Mouse (Mus musculus): Measurements from ENCODE around the gene Pfas. TPM values are rescaled to one million over a fixed set of nuclear protein-coding genes. Genes with fewer than 3 reads are reported as not detected.
A peak's percentile ranks its signal among the peaks of the same experiment; 100 is the strongest.

Gene Pfas
- 34.9 and 37.7 TPM in 2 replicates for polyA plus RNA-seq (2015; fragmentation: Nextera tagmentation; extraction: Ambion mirVana)

DNA sequence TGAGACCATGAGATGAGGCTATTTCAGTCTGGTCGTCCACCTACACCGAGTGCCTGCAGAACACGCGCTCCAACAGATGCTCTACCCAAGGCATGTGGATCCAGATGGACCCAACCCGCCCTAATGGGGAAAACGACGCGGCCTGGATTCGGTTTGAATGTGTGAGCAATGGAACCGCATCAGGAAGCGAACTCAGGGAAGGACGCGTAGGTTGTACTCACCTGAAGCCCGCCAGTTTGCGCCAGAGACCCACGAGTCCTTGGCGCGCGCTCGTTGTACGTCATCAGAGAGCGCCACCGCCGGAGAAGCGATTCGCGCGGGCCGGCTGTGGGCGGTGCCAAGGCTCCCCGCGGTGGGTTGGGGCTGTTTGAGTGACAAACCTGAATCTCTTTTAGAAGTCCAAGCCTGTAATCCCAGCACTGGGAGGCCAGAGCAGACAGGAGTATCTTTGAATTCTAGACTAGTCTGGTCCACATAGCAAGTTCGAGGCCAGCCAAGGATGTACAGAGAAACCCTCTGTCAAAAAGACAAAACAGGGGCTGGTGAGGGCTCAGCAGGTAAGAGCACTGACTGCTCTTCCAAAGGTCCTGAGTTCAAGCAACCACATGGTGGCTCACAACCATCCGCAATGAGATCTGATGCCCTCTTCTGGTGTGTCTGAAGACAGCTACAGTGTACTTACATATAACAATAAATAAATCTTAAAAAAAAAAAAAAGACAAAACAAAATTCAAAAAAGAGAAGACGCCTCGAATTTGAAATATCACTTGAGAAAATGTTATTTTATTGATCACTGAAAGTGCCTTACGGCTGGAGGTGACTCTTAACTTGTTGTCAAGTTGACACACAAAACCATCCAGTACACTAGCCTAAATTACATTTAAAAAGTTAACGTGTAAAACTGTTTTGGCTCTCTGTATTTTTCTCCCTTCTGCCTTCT is at the start of gene Pfas:
Gene Pfas (minus strand): TSS at position 279 of the 940 bp plus-strand sequence.
- 9% methylated on average over 38 of the region's 38 CpGs for WGBS
- Histone ChIP-seq H3K9ac (peak within 1 kb of the TSS; percentile 75), H3K27me3 (no peaks in the 10 kb centered on the region), H3K27ac (peak within 1 kb of the TSS; percentile 73), H3K9me3 (replicated peaks) (no peaks in the 10 kb centered on the region), H3K4me1 (peaks cover 25% of the 10 kb centered on the region), H3K4me2 (peak within 1 kb of the TSS; percentile 68), H3K36me3 (ENCODE audit: poor library complexity, severe bottlenecking) (peaks cover 2% of the 10 kb centered on the region; the same call in 1 of the 2 replicates), H3K4me3 (peak within 1 kb of the TSS; percentile 71)
- ATAC-seq, result peak; percentile 85

DNA sequence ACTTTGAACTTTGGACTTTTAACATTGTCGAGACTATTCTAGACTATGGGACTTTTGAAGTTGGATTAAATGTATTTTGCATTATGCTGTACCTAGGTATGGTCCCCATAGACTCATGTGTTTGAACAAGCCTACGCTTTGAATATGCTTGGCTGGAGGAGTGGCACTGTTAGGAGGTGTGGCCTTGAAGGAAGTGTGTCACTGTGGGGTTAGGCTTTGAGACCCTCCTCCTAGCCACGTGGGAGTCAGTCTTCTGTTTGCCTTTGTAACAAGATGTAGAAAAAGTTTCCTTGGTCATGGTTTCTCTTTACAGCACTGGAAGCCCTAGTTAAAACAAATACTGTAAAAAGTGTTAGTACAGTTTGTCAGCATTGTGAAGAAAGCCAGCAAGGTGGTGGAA is 45.6 kb upstream of the Pfas start:
- no peaks in the 10 kb centered on the region for H3K9me3 ChIP-seq (replicated peaks)
- no peaks in the 10 kb centered on the region for H3K27me3 ChIP-seq
- no peak overlapping the region for H3K4me2 ChIP-seq
- no peak overlapping the region for H3K9ac ChIP-seq
- ATAC-seq, result no peak
- H3K4me1 ChIP-seq, result peaks cover 21% of the 10 kb centered on the region
- no peak overlapping the region for H3K4me3 ChIP-seq
- peaks cover 43% of the 10 kb centered on the region for H3K36me3 ChIP-seq (ENCODE audit: poor library complexity, severe bottlenecking)
- no peak overlapping the region for H3K27ac ChIP-seq
- 86% methylated on average over 3 of the region's 3 CpGs for WGBS

DNA sequence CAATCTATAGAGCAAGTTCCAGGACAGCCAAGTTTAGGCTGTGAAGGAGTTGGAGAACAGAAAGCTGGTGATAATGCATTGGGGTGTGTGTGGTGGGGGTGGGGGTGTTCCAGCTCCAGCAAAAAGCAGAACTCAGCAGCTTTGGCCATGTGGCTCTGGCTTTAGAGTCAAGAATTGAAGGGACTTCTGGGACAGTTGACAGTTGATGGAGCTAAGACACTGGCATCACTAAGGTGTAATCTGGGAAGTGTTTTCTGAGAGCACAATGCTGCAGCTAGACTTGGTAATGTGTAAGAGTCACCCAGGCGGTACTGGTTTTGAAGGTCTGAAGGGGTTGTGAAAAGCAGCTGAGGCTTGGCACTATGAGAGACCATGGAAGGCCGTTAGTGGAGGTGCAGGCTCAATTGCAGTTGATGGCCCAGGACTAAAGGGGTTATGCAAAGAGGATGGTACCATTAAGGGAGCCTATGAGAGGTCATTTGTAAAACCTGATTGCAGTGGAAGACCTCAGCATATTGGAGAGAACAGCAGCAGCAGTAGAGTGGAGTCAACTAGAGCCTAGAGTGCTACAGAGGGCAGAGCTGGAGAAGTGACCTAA is 44.7 kb upstream of the Pfas start:
- Histone ChIP-seq H3K27ac (no peak overlapping the region), H3K4me2 (no peak overlapping the region), H3K4me3 (no peak overlapping the region), H3K9ac (no peak overlapping the region), H3K9me3 (replicated peaks) (no peaks in the 10 kb centered on the region), H3K36me3 (ENCODE audit: poor library complexity, severe bottlenecking) (peaks cover 52% of the 10 kb centered on the region), H3K4me1 (peaks cover 21% of the 10 kb centered on the region), H3K27me3 (no peaks in the 10 kb centered on the region)
- WGBS, result 94% methylated on average over 2 of the region's 2 CpGs
- ATAC-seq, result no peak

DNA sequence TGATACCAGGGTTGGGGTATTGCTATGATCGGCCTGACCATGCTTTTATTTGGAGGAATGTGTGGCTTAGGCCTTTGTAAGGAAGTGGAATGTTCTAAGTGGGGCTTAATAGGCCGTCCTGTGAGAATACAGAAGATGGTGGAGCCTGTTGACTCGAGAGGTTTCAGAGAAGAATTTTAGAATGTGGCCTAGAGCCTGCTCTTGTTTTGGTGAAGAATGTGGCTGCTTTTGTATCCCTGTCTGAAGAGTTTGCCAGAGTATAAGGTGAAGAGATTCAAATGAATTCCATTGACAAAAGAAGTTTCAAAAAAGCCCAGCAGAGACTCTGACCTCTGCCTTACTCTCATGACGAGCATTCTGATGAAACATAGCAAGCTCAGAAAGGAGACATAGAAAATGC is 43.5 kb upstream of the Pfas start:
- H3K4me3 ChIP-seq, result no peak overlapping the region
- WGBS, result 53% methylated on average over 4 of the region's 4 CpGs
- H3K4me2 ChIP-seq, result no peak overlapping the region
- H3K27ac ChIP-seq, result no peak overlapping the region
- no peak for ATAC-seq
- no peaks in the 10 kb centered on the region for H3K9me3 ChIP-seq (replicated peaks)
- H3K36me3 ChIP-seq (ENCODE audit: poor library complexity, severe bottlenecking), result peaks cover 55% of the 10 kb centered on the region
- no peaks in the 10 kb centered on the region for H3K27me3 ChIP-seq
- H3K4me1 ChIP-seq, result peaks cover 32% of the 10 kb centered on the region
- no peak overlapping the region for H3K9ac ChIP-seq

DNA sequence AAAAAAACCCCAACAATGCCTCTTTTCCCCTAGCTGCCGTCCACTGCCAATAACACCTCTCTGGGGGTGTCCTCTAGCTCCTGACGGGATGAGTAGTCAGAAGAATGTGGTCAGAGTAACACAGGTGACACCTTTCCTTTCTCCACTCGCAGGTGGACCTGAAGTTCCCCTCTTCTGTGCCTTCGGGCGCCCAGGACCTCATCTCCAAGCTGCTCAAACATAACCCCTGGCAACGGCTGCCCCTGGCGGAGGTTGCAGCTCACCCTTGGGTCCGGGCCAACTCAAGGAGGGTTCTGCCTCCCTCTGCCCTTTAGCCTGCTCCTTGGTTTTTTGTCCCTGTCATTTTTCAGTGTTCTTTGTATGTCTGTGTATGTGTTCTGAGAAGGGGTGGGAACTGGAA is 42.5 kb upstream of the Pfas start:
- no peak overlapping the region for H3K27ac ChIP-seq
- no peak overlapping the region for H3K9ac ChIP-seq
- H3K36me3 ChIP-seq (ENCODE audit: poor library complexity, severe bottlenecking), result peaks cover 55% of the 10 kb centered on the region
- H3K27me3 ChIP-seq, result no peaks in the 10 kb centered on the region
- no peak overlapping the region; the same call in 1 of the 2 replicates for H3K4me2 ChIP-seq
- H3K4me3 ChIP-seq, result no peak overlapping the region
- ATAC-seq, result no peak
- 84% methylated on average over 8 of the region's 8 CpGs for WGBS
- H3K9me3 ChIP-seq (replicated peaks), result no peaks in the 10 kb centered on the region
- H3K4me1 ChIP-seq, result peaks cover 42% of the 10 kb centered on the region

DNA sequence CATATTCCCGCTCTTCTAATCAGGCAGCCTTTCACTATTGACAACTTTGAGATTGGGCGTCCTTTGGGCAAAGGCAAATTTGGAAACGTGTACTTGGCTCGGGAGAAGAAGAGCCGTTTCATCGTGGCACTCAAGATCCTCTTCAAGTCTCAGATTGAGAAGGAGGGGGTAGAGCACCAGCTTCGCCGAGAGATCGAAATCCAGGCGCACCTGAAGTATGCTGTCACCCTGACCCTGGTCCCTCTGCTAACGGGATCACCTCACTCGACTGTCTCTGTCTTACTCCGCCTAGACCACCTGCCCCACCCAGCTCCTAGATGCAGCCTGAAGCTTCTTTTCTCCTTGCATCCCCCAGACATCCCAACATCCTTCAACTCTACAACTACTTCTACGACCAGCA is 39.9 kb upstream of the Pfas start:
- 94% methylated on average over 14 of the region's 14 CpGs for WGBS
- ATAC-seq, result no peak
- H3K4me2 ChIP-seq, result peak overlapping the region; percentile 93

DNA sequence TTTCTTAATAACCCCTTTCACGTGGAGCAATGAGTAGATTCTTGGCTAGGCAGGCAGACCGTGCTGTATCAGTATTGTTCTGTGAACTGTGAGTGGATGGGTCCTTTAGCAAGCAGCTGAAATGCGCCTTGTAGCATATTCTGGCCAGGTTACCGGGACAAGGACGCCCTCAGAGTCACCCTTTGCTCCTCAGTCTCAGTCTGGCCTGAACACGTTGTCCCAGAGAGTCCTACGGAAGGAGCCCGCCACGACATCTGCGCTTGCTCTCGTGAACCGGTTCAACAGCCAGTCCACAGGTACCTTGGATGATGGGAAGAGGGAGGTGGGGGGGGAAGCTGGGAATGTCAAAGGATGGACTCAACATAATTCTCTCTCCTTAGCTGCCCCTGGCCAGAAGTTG is 39.3 kb upstream of the Pfas start:
- peak overlapping the region; percentile 26 for H3K9ac ChIP-seq
- ATAC-seq, result no peak
- WGBS, result 83% methylated on average over 12 of the region's 12 CpGs
- H3K27ac ChIP-seq, result no peak overlapping the region
- peaks cover 44% of the 10 kb centered on the region for H3K4me1 ChIP-seq
- peaks cover 37% of the 10 kb centered on the region for H3K36me3 ChIP-seq (ENCODE audit: poor library complexity, severe bottlenecking)
- H3K4me2 ChIP-seq, result peak overlapping the region; percentile 93
- H3K27me3 ChIP-seq, result no peaks in the 10 kb centered on the region
- no peaks in the 10 kb centered on the region for H3K9me3 ChIP-seq (replicated peaks)
- H3K4me3 ChIP-seq, result peak overlapping the region; percentile 77

More for the DNA sequence above, 39.9 kb upstream of the Pfas start:
- no peaks in the 10 kb centered on the region for H3K27me3 ChIP-seq
- H3K9ac ChIP-seq, result peak overlapping the region; percentile 26; the same call in 1 of the 2 replicates
- no peak overlapping the region for H3K27ac ChIP-seq
- peaks cover 43% of the 10 kb centered on the region for H3K36me3 ChIP-seq (ENCODE audit: poor library complexity, severe bottlenecking)
- H3K4me3 ChIP-seq, result no peak overlapping the region
- H3K9me3 ChIP-seq (replicated peaks), result no peaks in the 10 kb centered on the region
- peaks cover 44% of the 10 kb centered on the region for H3K4me1 ChIP-seq

DNA sequence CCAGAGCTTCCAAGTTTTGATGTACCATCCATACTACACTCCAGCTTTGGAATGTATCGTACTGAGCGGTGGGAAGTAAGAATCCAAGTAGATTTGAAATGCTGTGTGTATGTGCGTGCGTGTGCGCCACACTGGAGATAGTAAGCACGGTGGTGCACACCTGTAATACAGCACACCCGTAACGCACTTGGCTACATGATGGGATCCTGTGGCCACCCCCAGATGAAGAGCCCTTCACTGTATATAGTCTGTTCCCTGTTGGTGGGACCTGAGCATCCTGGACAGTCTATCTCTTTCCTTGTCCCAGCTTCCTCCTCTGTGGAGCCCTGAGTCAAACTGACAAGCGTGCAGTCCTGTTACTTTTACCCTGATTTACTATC is 38.1 kb upstream of the Pfas start:
- no peak for ATAC-seq
- H3K9ac ChIP-seq, result peak overlapping the region; percentile 80
- H3K27me3 ChIP-seq, result no peaks in the 10 kb centered on the region
- H3K36me3 ChIP-seq (ENCODE audit: poor library complexity, severe bottlenecking), result peaks cover 32% of the 10 kb centered on the region
- peaks cover 44% of the 10 kb centered on the region for H3K4me1 ChIP-seq
- peak overlapping the region; percentile 85; the same call in 1 of the 2 replicates for H3K27ac ChIP-seq
- peak overlapping the region; percentile 77 for H3K4me3 ChIP-seq
- WGBS, result 13% methylated on average over 9 of the region's 9 CpGs
- peak overlapping the region; percentile 93 for H3K4me2 ChIP-seq
- no peaks in the 10 kb centered on the region for H3K9me3 ChIP-seq (replicated peaks)

DNA sequence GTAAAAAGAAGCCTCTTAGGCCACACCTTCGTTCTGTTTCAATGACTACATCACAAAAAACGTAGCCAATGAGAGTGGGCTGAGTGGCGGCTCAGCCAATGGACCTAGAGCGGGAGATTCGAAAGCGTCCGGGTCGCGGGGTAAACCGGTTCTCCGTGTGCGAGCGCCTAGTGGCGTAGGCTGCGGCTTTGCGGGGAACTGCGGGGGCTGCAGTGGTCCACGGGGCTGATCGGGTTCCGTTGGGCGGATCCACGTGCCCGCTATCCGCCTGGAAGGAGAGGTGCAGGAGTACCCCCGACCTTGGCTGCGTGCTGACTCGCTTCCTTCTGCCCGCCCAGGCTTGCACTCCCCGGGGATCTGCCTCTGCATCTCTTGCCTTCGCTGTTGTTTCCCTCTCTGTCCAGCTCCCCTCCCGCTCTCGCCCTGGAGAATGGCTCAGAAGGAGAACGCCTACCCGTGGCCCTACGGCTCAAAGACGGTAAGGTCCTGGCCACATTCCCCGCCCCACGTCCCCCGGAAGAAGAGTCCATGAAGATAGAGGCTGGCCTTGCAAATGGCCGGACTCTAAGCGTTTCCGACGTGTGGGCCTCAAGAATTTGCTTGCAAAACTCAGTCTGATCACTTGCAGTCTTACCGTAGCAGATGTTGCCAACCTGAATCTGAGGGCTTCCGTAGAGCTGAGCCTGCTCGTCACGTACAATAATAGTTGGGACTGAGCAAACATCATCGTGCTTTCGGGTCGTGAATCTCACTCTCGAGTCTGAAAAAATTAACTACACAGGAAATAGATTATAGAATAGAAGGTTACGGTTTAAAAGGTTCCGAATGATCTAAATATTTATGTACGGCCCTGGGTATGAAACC is 37.5 kb upstream of the Pfas start, which contains the start of gene Aurkb:
Gene Aurkb (plus strand): TSS at position 117 of the 864 bp plus-strand sequence.
- Histone ChIP-seq H3K4me1 (peaks cover 42% of the 10 kb centered on the region), H3K9me3 (replicated peaks) (no peaks in the 10 kb centered on the region), H3K4me3 (peak within 1 kb of the TSS; percentile 77), H3K27ac (peak within 1 kb of the TSS; percentile 85), H3K36me3 (ENCODE audit: poor library complexity, severe bottlenecking) (peaks cover 27% of the 10 kb centered on the region), H3K9ac (peak within 1 kb of the TSS; percentile 80), H3K27me3 (no peaks in the 10 kb centered on the region), H3K4me2 (peak within 1 kb of the TSS; percentile 93)
- 1% methylated on average over 54 of the region's 54 CpGs for WGBS
- ATAC-seq, result peak; percentile 77

DNA sequence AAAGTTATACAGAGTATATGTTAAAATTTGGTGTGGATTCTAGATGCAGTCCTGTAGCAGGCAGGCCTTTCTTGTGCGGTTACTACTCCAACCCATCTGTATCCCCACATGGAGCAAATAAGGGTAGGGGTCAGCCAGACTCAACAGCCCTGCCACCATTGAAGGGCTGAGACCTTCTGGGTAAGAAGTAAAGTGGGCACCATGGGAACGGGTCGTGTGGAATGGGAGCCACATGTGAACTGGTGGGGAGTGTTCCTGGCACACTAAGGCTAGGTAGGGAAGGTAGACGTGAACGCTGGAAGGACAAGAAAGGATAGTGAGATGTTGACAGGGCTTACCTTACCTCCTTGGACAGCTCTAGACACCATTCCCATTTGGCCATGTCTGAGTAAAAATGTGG is 29.9 kb upstream of the Pfas start:
- WGBS, result 81% methylated on average over 5 of the region's 5 CpGs
- Histone ChIP-seq H3K27ac (no peak overlapping the region), H3K9ac (no peak overlapping the region), H3K9me3 (replicated peaks) (no peaks in the 10 kb centered on the region), H3K4me1 (peaks cover 33% of the 10 kb centered on the region), H3K27me3 (no peaks in the 10 kb centered on the region), H3K4me3 (no peak overlapping the region), H3K36me3 (ENCODE audit: poor library complexity, severe bottlenecking) (peaks cover 28% of the 10 kb centered on the region), H3K4me2 (no peak overlapping the region)
- no peak for ATAC-seq

DNA sequence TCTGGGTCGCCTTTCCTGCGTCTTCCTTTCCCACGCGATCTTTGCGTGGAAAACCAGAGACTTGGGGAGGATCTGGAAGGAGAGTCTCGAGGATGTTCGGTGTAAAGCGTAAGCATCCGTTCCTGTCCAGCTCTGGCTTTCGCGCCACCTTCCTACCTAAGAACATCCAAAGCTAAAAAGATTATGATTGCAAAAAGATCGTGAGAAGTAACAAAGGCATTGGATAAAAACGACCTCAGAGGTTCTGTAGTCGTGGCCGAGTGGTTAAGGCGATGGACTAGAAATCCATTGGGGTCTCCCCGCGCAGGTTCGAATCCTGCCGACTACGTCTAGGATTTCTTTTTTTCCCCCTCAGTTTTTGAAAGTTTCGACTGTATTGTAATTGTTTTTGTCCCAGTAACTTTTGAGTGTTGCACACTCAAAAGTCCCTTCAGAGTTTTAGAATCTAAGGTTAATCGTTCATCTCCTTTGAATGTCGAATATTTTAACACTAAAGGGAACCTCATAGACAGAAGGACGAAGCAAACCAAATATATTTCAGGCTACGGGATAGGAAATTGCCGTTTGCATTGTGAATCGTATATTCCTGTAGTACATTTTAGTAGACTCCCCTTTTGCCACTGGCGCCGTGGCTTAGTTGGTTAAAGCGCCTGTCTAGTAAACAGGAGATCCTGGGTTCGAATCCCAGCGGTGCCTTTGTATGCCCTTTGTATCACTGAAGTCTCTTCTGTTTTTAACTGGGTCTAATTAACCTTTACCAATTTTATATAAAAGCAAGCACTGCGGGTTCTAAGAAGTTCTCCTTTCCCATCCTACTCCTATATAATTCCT is 29.2 kb upstream of the Pfas start:
- ATAC-seq, result no peak
- peak overlapping the region; percentile 75 for H3K9ac ChIP-seq
- WGBS, result under 1% methylated on average over 34 of the region's 34 CpGs
- H3K4me2 ChIP-seq, result peak overlapping the region; percentile 57
- H3K27ac ChIP-seq, result peak overlapping the region; percentile 79
- H3K36me3 ChIP-seq (ENCODE audit: poor library complexity, severe bottlenecking), result peaks cover 35% of the 10 kb centered on the region
- no peaks in the 10 kb centered on the region for H3K27me3 ChIP-seq
- H3K4me3 ChIP-seq, result peak overlapping the region; percentile 61
- peaks cover 33% of the 10 kb centered on the region for H3K4me1 ChIP-seq
- no peaks in the 10 kb centered on the region for H3K9me3 ChIP-seq (replicated peaks)

All from forebrain, embryonic 13.5 days (tissue).